Mouse (Mus musculus) cerebellum, adult 2 months (tissue): Measurements from ENCODE around the gene Mtmr11.

Source experiments
- CTCF ChIP-seq: fragments of 200-500 bp; IDR thresholded peaks from 2 replicates; pipeline ENCODE4 v1.5.1; 2011; ENCODE audit warnings: low read depth, mild to moderate bottlenecking, control low read depth, low read length, moderate library complexity, borderline replicate concordance; ENCODE audit not compliant: insufficient read depth
- POLR2A ChIP-seq: fragments of 200-500 bp; IDR thresholded peaks from 2 replicates; pipeline ENCODE4 v1.6.1; 2011; ENCODE audit warnings: low read length, control low read depth, borderline replicate concordance; ENCODE audit not compliant: insufficient read depth

GRCm38 (mm10) chr3:96175251-96175650 lies 13.4 kb downstream of the Mtmr11 start:
- no peak for TF ChIP-seq CTCF
- TF ChIP-seq POLR2A: no peak
